Mouse (Mus musculus): ENCODE results near the gene Vmn1r184. TPM values are rescaled to one million over a fixed set of nuclear protein-coding genes. Genes with fewer than 3 reads are reported as not detected.
"Not testable (repeated sequence)": the region's sequence is repeated elsewhere in the genome, so short reads cannot be mapped to it uniquely, and the experiment has no call there.

The Vmn1r184 gene
- polyA plus RNA-seq (2016; fragmentation: Nextera tagmentation; extraction: Ambion mirVana): not detected in 2 replicates

DNA sequence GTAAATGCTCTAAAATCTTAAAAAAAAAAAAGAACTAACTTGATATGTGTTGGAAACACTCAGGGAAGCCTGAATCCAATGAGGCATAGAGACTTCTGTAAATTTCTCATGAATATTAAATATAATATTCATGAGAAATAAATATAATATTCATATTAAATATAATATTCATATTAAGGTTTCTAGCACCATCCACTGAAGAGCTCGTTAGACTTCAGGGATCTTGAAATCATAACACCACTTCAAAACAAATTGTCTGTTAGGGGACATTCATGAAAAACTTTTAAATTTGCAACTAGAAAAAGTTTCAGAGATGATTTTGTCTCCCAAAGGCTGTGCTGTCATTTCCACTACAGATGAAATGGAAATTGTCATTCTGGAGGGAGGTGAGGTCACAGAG is at the start of gene Vmn1r184:
Gene Vmn1r184, plus strand, starts transcription at position 301 of the 400 bp plus-strand sequence.
- not testable (repeated sequence) for H3K9me3 ChIP-seq (replicated peaks); H3K4me3 ChIP-seq; H3K27me3 ChIP-seq; H3K9ac ChIP-seq; H3K36me3 ChIP-seq; H3K4me2 ChIP-seq (replicated peaks); ATAC-seq (ENCODE audit: low FRiP score); H3K4me1 ChIP-seq; H3K27ac ChIP-seq
- whole genome bisulfite sequencing: 84% methylated on average over 1 of the region's 1 CpGs

DNA sequence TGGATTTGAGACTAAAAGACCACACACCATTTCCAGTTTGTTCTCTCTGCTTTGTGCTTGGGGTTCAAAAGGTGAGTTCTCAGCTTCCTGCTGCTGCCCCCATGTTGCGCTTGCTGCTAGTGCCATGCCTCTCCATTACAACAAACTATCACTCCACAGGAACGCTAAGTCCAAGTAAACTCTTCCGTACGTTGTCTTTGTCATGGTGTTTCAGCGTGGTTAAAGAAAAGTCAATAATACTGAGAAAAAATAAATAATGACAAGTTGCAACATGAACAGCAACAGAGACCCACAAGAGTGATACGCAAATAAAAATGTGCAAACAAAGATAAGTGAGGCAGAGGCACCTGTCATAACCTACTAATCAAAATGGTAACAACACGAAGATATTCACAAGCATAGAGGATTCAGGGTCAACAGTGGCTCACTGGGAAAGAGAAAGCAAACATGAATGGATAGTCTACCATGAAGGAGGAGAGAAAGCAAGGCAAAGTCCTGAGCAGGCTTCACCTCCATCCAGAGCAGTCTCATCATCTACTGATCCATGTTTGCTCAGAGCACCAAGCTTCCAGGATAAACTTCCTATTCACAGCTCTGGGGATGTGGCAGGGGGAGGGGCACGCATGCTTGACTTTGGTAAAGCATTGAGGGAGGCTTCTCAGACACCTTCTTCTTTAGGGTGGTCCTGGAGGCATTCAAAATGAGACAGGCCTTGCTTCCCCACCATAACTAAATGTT is 43.5 kb downstream of the Vmn1r184 start:
- not testable (repeated sequence) for H3K27me3 ChIP-seq; H3K27ac ChIP-seq; H3K36me3 ChIP-seq; ATAC-seq (ENCODE audit: low FRiP score); H3K9ac ChIP-seq; H3K4me2 ChIP-seq (replicated peaks); H3K4me1 ChIP-seq; H3K4me3 ChIP-seq
- peaks cover 11% of the 10 kb centered on the region; the same call in 1 of the 2 replicates for H3K9me3 ChIP-seq (replicated peaks)
- 85% methylated on average over 8 of the region's 8 CpGs for WGBS

DNA sequence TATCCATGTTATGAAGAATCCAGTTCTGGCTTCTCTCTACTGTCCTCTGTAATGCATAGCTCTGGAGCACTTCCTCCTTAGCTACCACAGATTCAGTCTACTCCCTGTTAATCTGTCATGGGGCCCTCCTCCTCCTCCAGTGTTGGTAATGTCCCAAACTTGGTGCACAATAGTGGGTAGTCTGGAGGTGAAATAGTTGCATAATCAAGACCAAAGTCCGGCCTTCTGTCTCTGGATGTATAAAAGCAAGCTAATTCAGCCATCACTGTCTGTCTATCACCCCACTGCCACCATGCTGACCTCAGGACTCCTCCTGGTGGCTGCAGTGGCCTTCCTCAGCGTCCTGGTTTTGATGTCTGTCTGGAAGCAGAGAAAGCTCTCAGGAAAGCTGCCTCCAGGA is 46.8 kb downstream of the Vmn1r184 start, which contains the start of gene Cyp2a4:
Gene Cyp2a4, plus strand, starts transcription at position 244 of the 400 bp plus-strand sequence.
- peaks cover 11% of the 10 kb centered on the region; the same call in 1 of the 2 replicates for H3K9me3 ChIP-seq (replicated peaks)
- not testable (repeated sequence) for H3K4me3 ChIP-seq; H3K4me1 ChIP-seq; H3K4me2 ChIP-seq (replicated peaks); H3K36me3 ChIP-seq; H3K27me3 ChIP-seq; ATAC-seq (ENCODE audit: low FRiP score); H3K9ac ChIP-seq; H3K27ac ChIP-seq
- 52% methylated on average over 2 of the region's 2 CpGs for WGBS

DNA sequence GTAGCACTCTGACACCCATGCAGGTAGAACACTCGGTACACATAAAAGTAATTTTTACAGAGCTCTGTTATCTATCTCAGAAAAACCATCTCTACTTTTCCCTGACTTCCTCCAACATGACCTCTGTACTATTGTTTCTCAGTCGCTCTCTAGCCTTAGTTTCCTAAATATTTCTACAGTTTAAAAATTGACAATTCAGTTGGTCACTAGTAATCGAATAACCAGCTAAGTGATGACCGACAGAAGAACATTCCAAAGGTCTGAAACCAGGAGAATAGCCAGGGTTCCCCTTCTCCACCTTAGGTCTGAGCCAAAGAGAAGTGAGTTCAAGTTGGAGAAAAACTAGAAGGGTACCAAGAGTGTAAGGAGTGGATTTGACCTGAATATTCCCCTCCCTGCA is 51.7 kb downstream of the Vmn1r184 start:
- not testable (repeated sequence) for H3K36me3 ChIP-seq; H3K27ac ChIP-seq; H3K4me1 ChIP-seq; H3K9me3 ChIP-seq (replicated peaks); ATAC-seq (ENCODE audit: low FRiP score); H3K4me3 ChIP-seq; H3K4me2 ChIP-seq (replicated peaks); H3K9ac ChIP-seq; H3K27me3 ChIP-seq
- WGBS: 84% methylated on average over 4 of the region's 4 CpGs

DNA sequence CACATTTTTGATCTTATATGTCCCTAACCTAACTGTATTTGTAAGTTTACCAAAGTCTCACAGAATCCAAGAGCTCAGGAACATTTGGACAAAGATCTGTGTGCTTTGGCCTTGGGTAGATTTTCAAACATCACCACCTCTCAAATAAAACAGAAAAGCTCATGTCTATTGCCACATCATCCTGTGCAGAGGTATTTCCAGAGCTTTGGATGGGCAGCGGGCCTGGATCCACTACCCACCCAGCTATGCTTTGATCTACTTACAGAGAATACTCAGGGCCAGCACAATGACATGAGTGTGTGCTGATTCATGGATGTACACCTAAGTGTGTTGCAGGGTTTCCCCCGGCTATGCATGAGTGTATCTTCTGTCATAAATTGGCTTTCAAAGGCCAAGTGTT is 55.1 kb downstream of the Vmn1r184 start:
- not testable (repeated sequence) for H3K27ac ChIP-seq; H3K36me3 ChIP-seq; H3K27me3 ChIP-seq; H3K4me2 ChIP-seq (replicated peaks); H3K9ac ChIP-seq; H3K9me3 ChIP-seq (replicated peaks); ATAC-seq (ENCODE audit: low FRiP score); H3K4me1 ChIP-seq; H3K4me3 ChIP-seq
- WGBS: 86% methylated on average over 2 of the region's 2 CpGs

DNA sequence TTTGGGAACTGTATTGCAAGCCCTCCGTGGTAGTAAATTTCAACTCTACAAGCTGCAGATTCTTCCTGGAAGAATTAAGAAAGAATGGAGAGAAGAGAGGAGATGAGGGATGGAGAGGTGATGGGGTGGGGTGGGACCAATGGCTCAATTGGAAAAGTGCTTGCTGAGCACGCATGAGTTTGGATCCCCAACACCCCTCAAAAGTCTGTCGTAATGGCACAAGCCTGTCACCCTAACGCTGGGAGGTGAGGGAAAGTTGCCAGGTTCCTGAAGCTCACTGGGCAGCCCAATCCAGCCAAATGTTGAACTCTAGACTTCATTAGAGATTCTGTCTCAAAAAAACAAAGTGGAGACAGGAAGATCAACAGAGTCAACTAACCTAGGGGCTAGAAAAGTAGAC is 55.7 kb downstream of the Vmn1r184 start:
- not testable (repeated sequence) for H3K36me3 ChIP-seq; H3K4me2 ChIP-seq (replicated peaks); H3K4me3 ChIP-seq; H3K4me1 ChIP-seq; ATAC-seq (ENCODE audit: low FRiP score); H3K27me3 ChIP-seq; H3K27ac ChIP-seq; H3K9me3 ChIP-seq (replicated peaks); H3K9ac ChIP-seq
- WGBS: 75% methylated on average over 4 of the region's 4 CpGs

Other genes with a start within 250 kb of the Vmn1r184 start
- gene Cyp2b13, start 198.8 kb upstream of the Vmn1r184 start, polyA plus RNA-seq (2016; fragmentation: Nextera tagmentation; extraction: Ambion mirVana): not detected in 2 replicates
- not detected in 2 replicates for gene Cyp2b9, start 86.9 kb upstream of the Vmn1r184 start, polyA plus RNA-seq (2016; fragmentation: Nextera tagmentation; extraction: Ambion mirVana)
- gene Cyp2a4, start 46.8 kb downstream of the Vmn1r184 start, polyA plus RNA-seq (2016; fragmentation: Nextera tagmentation; extraction: Ambion mirVana): not detected in 2 replicates
- gene Nlrp9c, start 143.4 kb downstream of the Vmn1r184 start, polyA plus RNA-seq (2016; fragmentation: Nextera tagmentation; extraction: Ambion mirVana): not detected in 2 replicates
- not detected in 2 replicates for gene Nlrp4a, start 174.8 kb downstream of the Vmn1r184 start, polyA plus RNA-seq (2016; fragmentation: Nextera tagmentation; extraction: Ambion mirVana)

All from hindbrain, embryonic 12.5 days (tissue).